Comparison of ENCODE assay signal across 30 mouse cellular contexts in genomic region chr3:56471185-56471584, GRCm38 (mm10).
DNase-seq lines count a peak whose midpoint lies in the region; ATAC-seq and TF ChIP-seq lines count a peak whose summit lies in the region.
"Had no signal": no experiment of that assay in that cellular context is flagged by ENCODE, and none has a peak within 500 bp of the region (broad histone marks: within the 10 kb centered on the region; RNA-seq: fewer than 3 reads in every experiment).

No protein-coding gene starts in this region.

- 14% methylated on average over 1 of the region's 1 CpGs for WGBS in kidney, postnatal 0 days
- WGBS in kidney, embryonic 15.5 days = 2% methylated on average over 1 of the region's 1 CpGs
- 13% methylated on average over 1 of the region's 1 CpGs for WGBS in forebrain, embryonic 12.5 days
- 4% methylated on average over 1 of the region's 1 CpGs for WGBS in forebrain, postnatal 0 days
- 47% methylated on average over 1 of the region's 1 CpGs for WGBS in liver, embryonic 11.5 days

- H3K4me3 ChIP-seq in kidney, postnatal 0 days (replicated peaks; ENCODE audit: low read depth, low read length) = no peak overlapping the region
- H3K4me3 ChIP-seq in kidney, embryonic 15.5 days (replicated peaks) = no peak overlapping the region
- no peak overlapping the region for H3K4me3 ChIP-seq in forebrain, embryonic 12.5 days (replicated peaks)
- H3K4me3 ChIP-seq in forebrain, postnatal 0 days (ENCODE audit: low read depth, low read length) = no peak overlapping the region
- H3K4me3 ChIP-seq in liver, embryonic 11.5 days (ENCODE audit: low read depth, low read length) = no peak overlapping the region
- H3K4me3 ChIP-seq: embryonic facial prominence, embryonic 15.5 days; gastrocnemius, adult 2 months; liver, embryonic 13.5 days; neural tube, embryonic 15.5 days had no signal

- H3K9me3 ChIP-seq in kidney, postnatal 0 days (replicated peaks; ENCODE audit: low read length) = no peaks in the 10 kb centered on the region
- H3K9me3 ChIP-seq in kidney, embryonic 15.5 days (replicated peaks) = no peaks in the 10 kb centered on the region
- H3K9me3 ChIP-seq in forebrain, embryonic 12.5 days = no peaks in the 10 kb centered on the region
- no peaks in the 10 kb centered on the region for H3K9me3 ChIP-seq in forebrain, postnatal 0 days (ENCODE audit: low read length)
- no peaks in the 10 kb centered on the region for H3K9me3 ChIP-seq in liver, embryonic 11.5 days (ENCODE audit: control insufficient read depth, low read length)
- H3K9me3 ChIP-seq: embryonic facial prominence, embryonic 15.5 days; liver, embryonic 13.5 days; neural tube, embryonic 15.5 days had no signal

- no peaks in the 10 kb centered on the region for H3K36me3 ChIP-seq in kidney, postnatal 0 days (ENCODE audit: insufficient read depth, low read length)
- H3K36me3 ChIP-seq in kidney, embryonic 15.5 days = no peaks in the 10 kb centered on the region
- no peaks in the 10 kb centered on the region for H3K36me3 ChIP-seq in forebrain, embryonic 12.5 days (replicated peaks)
- H3K36me3 ChIP-seq in forebrain, postnatal 0 days (ENCODE audit: insufficient read depth) = no peaks in the 10 kb centered on the region
- H3K36me3 ChIP-seq in liver, embryonic 11.5 days (ENCODE audit: control insufficient read depth, insufficient read depth, low read length) = no peaks in the 10 kb centered on the region
- H3K36me3 ChIP-seq: embryonic facial prominence, embryonic 15.5 days; liver, embryonic 13.5 days; neural tube, embryonic 15.5 days had no signal

- no peaks in the 10 kb centered on the region for H3K27me3 ChIP-seq in kidney, postnatal 0 days (ENCODE audit: insufficient read depth, low read length)
- H3K27me3 ChIP-seq in kidney, embryonic 15.5 days = no peaks in the 10 kb centered on the region
- peaks cover 14% of the 10 kb centered on the region for H3K27me3 ChIP-seq in forebrain, embryonic 12.5 days
- H3K27me3 ChIP-seq in forebrain, postnatal 0 days (ENCODE audit: insufficient read depth, low read length) = no peaks in the 10 kb centered on the region
- H3K27me3 ChIP-seq in liver, embryonic 11.5 days (replicated peaks; ENCODE audit: control insufficient read depth, insufficient read depth, low read length) = no peaks in the 10 kb centered on the region
- H3K27me3 ChIP-seq: CH12.LX; embryonic facial prominence, embryonic 15.5 days; liver, embryonic 13.5 days; neural tube, embryonic 15.5 days had no signal

- no peak for TF ChIP-seq CTCF in kidney, postnatal 0 days (IDR thresholded peaks at IDR 0.05; ENCODE audit: low read depth)
- TF ChIP-seq CTCF in forebrain, postnatal 0 days (IDR thresholded peaks at IDR 0.05; ENCODE audit: low read depth) = no peak

- no peak overlapping the region for H3K27ac ChIP-seq in kidney, postnatal 0 days
- H3K27ac ChIP-seq in kidney, embryonic 15.5 days = no peak overlapping the region
- no peak overlapping the region for H3K27ac ChIP-seq in forebrain, embryonic 12.5 days
- no peak overlapping the region for H3K27ac ChIP-seq in forebrain, postnatal 0 days (ENCODE audit: low read depth, low read length)
- H3K27ac ChIP-seq in liver, embryonic 11.5 days (ENCODE audit: low read depth, low read length) = no peak overlapping the region
- H3K27ac ChIP-seq: embryonic facial prominence, embryonic 15.5 days; gastrocnemius, adult 2 months; liver, embryonic 13.5 days; neural tube, embryonic 15.5 days had no signal

- peak; percentile 42 for DNase-seq in embryo, embryonic 10.5 days (ENCODE audit: low spot score)
- DNase-seq in embryo, embryonic 10 days (ENCODE audit: low spot score) = no peak
- DNase-seq in kidney, postnatal 0 days (ENCODE audit: low spot score) = peak; percentile 14
- DNase-seq in forebrain, postnatal 0 days = peak; percentile 44
- DNase-seq in T-cell, adult 2 months (ENCODE audit: low spot score) = no peak
- DNase-seq in liver, embryonic 11.5 days (ENCODE audit: low spot score) = no peak
- DNase-seq: adrenal gland, postnatal 10 days; cerebellum, adult 11-12 months; cerebellum, postnatal 10 days; gastrocnemius, adult 2 months; gastrocnemius, postnatal 36 days; heart, adult 18-20 months; kidney, adult 18-20 months; kidney, postnatal 4 days; left cerebral cortex, postnatal 4 days; liver, embryonic 13.5 days; lung, adult 18-20 months; lung, postnatal 36 days; right cerebral cortex, adult 18-20 months; spleen, adult 18-20 months; thymus, adult 18-20 months; thymus, postnatal 25 days had no signal

- no peak overlapping the region for H3K9ac ChIP-seq in kidney, postnatal 0 days (ENCODE audit: low read depth, low read length)
- H3K9ac ChIP-seq in kidney, embryonic 15.5 days = no peak overlapping the region
- H3K9ac ChIP-seq in forebrain, embryonic 12.5 days = no peak overlapping the region
- H3K9ac ChIP-seq in forebrain, postnatal 0 days = no peak overlapping the region
- no peak overlapping the region for H3K9ac ChIP-seq in liver, embryonic 11.5 days (ENCODE audit: low read depth, low read length)
- H3K9ac ChIP-seq: embryonic facial prominence, embryonic 15.5 days; hindbrain, embryonic 14.5 days; liver, embryonic 13.5 days; neural tube, embryonic 15.5 days had no signal

- H3K4me1 ChIP-seq in kidney, postnatal 0 days (replicated peaks; ENCODE audit: insufficient read depth, low read length) = no peaks in the 10 kb centered on the region
- H3K4me1 ChIP-seq in kidney, embryonic 15.5 days = 0 out of 2 replicates have a peak, but pooled peaks cover 5% of the 10 kb centered on the region
- H3K4me1 ChIP-seq in forebrain, embryonic 12.5 days = peaks cover 29% of the 10 kb centered on the region
- H3K4me1 ChIP-seq in forebrain, postnatal 0 days (ENCODE audit: insufficient read depth) = peaks cover 12% of the 10 kb centered on the region
- no peaks in the 10 kb centered on the region for H3K4me1 ChIP-seq in liver, embryonic 11.5 days (replicated peaks; ENCODE audit: control insufficient read depth, insufficient read depth, low read length)
- H3K4me1 ChIP-seq: liver, embryonic 13.5 days had no signal

- no peak overlapping the region for H3K4me2 ChIP-seq in kidney, postnatal 0 days (ENCODE audit: low read length)
- no peak overlapping the region for H3K4me2 ChIP-seq in kidney, embryonic 15.5 days
- no peak overlapping the region for H3K4me2 ChIP-seq in forebrain, embryonic 12.5 days
- no peak overlapping the region for H3K4me2 ChIP-seq in forebrain, postnatal 0 days (ENCODE audit: low read depth)
- H3K4me2 ChIP-seq in liver, embryonic 11.5 days = no peak overlapping the region
- H3K4me2 ChIP-seq: embryonic facial prominence, embryonic 15.5 days; heart, embryonic 11.5 days; hindbrain, embryonic 14.5 days; liver, embryonic 13.5 days; midbrain, embryonic 11.5 days; neural tube, embryonic 15.5 days had no signal

- ATAC-seq in kidney, postnatal 0 days (replicated peaks; ENCODE audit: low FRiP score, low read depth) = no peak
- no peak for ATAC-seq in kidney, embryonic 15.5 days (replicated peaks; ENCODE audit: low FRiP score)
- peak; percentile 58; the same call in 1 of the 2 replicates for ATAC-seq in forebrain, embryonic 12.5 days (ENCODE audit: low FRiP score)
- ATAC-seq in forebrain, postnatal 0 days = peak; percentile 48; the same call in 1 of the 2 replicates
- no peak for ATAC-seq in liver, embryonic 11.5 days (replicated peaks; ENCODE audit: low FRiP score)

Comparison
In these comparisons a context has a peak if more than half of its experiments do, and no peak if none do; other contexts are left out.
1. DNase-seq: peak in embryo, embryonic 10.5 days (single experiment), kidney, postnatal 0 days (single experiment) and forebrain, postnatal 0 days (single experiment); none in embryo, embryonic 10 days (single experiment), T-cell, adult 2 months (single experiment) and liver, embryonic 11.5 days (single experiment).
2. ATAC-seq: peak in forebrain, embryonic 12.5 days (single experiment) and forebrain, postnatal 0 days (single experiment); none in kidney, postnatal 0 days (single experiment), kidney, embryonic 15.5 days (single experiment) and liver, embryonic 11.5 days (single experiment).